Mouse (Mus musculus): ENCODE measurements at regions not wholly inside any gene's neighbourhood (a gene's known extent, or its start where the extent isn't known, plus 50 kb on each side); places are given as distances from the start of the nearest gene placed in this dataset.
A peak's percentile ranks its signal among the peaks of the same experiment; 100 is the strongest.

DNA sequence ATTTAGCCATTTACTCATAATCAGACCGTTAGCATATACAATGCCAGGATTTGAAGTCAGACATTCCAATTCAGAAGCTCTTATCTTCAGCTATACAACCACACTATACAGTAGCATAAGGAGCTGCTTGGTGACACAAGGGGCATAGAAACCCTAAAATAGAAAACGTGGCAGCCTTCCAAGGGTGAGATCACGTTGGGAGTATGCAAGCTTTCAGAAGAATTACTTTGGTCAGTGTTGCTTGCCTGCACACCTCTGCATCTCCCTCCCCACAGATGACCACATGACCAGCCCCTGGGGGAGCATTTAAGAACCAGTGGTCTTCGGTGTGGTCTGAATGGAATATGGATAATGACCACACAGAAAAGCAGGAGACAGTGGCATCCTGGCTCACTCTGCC is 74.9 kb upstream of the Gnao1 start:
- no peak overlapping the region for H3K27ac ChIP-seq
- no peaks in the 10 kb centered on the region for H3K27me3 ChIP-seq (ENCODE audit: insufficient read depth, low read length)
- no peaks in the 10 kb centered on the region for H3K9me3 ChIP-seq (replicated peaks; ENCODE audit: low read length)
- H3K9ac ChIP-seq (ENCODE audit: low read depth, low read length) = no peak overlapping the region
- DNase-seq (ENCODE audit: low spot score) (no peak), ATAC-seq (replicated peaks; ENCODE audit: low FRiP score, low read depth) (no peak)
- no peaks in the 10 kb centered on the region for H3K4me1 ChIP-seq (replicated peaks; ENCODE audit: insufficient read depth, low read length)
- no peak for TF ChIP-seq CTCF (IDR thresholded peaks at IDR 0.05; ENCODE audit: low read depth)
- H3K4me2 ChIP-seq (ENCODE audit: low read length) = no peak overlapping the region
- H3K4me3 ChIP-seq (replicated peaks; ENCODE audit: low read depth, low read length) = no peak overlapping the region
- 60% methylated on average over 4 of the region's 4 CpGs for whole genome bisulfite sequencing
- H3K36me3 ChIP-seq (ENCODE audit: insufficient read depth, low read length) = no peaks in the 10 kb centered on the region

DNA sequence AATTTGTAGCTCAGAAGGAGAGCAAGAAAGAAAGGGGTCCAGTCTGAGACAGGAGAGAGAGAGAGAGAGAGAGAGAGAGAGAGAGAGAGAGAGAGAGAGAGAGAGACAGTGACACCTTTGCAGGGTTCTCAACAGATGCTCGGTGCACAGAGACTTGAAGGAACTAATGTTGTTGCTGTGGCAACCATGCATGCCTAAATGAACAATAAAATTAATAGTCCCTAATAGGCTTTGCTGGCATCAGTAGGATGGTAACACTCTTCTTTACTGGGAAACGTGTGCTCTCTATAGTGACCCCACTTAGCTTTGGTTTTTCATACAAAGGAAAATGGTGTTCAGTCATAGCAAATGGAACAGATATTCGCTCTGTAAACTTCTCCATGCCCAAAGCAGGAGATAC is 69.5 kb upstream of the Gnao1 start:
- Histone ChIP-seq H3K27me3 (ENCODE audit: insufficient read depth, low read length) (no peaks in the 10 kb centered on the region), H3K4me3 (replicated peaks; ENCODE audit: low read depth, low read length) (no peak overlapping the region), H3K27ac (no peak overlapping the region), H3K9ac (ENCODE audit: low read depth, low read length) (no peak overlapping the region), H3K36me3 (ENCODE audit: insufficient read depth, low read length) (no peaks in the 10 kb centered on the region), H3K4me2 (ENCODE audit: low read length) (no peak overlapping the region), H3K4me1 (replicated peaks; ENCODE audit: insufficient read depth, low read length) (no peaks in the 10 kb centered on the region), H3K9me3 (replicated peaks; ENCODE audit: low read length) (no peaks in the 10 kb centered on the region)
- WGBS = 48% methylated on average over 3 of the region's 3 CpGs
- ATAC-seq (replicated peaks; ENCODE audit: low FRiP score, low read depth) (no peak), DNase-seq (ENCODE audit: low spot score) (no peak)
- TF ChIP-seq CTCF (IDR thresholded peaks at IDR 0.05; ENCODE audit: low read depth) = no peak

DNA sequence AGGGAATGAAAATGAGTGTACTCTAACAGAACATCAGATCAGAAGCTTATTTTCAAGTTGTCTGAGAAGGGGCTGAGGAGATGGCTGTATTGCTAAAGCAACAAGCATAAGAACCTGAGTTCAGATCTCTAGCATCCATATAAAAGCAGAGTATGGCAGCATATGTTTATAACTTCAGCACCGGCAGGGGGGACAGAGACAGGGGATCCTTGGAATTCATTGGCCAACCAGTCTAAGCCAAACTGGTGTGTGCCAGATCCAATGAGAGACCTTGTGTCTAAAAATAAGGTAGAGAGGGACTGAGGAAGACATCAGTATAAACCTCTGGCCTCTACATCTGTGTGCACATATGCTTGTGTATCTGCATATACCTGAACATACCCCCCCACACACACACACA is 61.0 kb upstream of the Gnao1 start:
- 63% methylated on average over 1 of the region's 1 CpGs for WGBS
- TF ChIP-seq CTCF (IDR thresholded peaks at IDR 0.05; ENCODE audit: low read depth) = no peak
- Histone ChIP-seq H3K9me3 (replicated peaks; ENCODE audit: low read length) (no peaks in the 10 kb centered on the region), H3K27me3 (ENCODE audit: insufficient read depth, low read length) (no peaks in the 10 kb centered on the region), H3K36me3 (ENCODE audit: insufficient read depth, low read length) (no peaks in the 10 kb centered on the region), H3K27ac (no peak overlapping the region), H3K9ac (ENCODE audit: low read depth, low read length) (no peak overlapping the region), H3K4me3 (replicated peaks; ENCODE audit: low read depth, low read length) (no peak overlapping the region), H3K4me1 (replicated peaks; ENCODE audit: insufficient read depth, low read length) (no peaks in the 10 kb centered on the region), H3K4me2 (ENCODE audit: low read length) (no peak overlapping the region)
- DNase-seq (ENCODE audit: low spot score) (peak; percentile 33), ATAC-seq (replicated peaks; ENCODE audit: low FRiP score, low read depth) (no peak)

DNA sequence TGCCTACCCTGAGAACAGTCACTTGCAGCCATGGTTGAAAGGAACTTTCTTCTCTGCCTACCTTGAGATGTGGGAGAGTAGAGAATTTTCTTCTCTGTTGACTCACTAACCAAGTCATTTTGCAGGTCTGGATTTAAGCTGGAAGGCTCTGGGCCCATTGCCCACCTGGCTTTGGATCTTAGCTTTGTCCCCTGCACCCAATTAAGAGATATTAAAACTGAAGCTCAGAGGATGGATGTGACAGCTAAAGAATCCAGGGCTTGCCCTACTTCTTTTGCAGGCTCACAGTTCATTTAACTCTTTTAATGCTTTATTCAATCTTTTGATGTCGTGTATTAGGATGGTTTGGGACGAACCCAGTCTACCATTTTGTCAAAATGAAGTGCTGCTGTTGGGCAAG is 58.8 kb upstream of the Gnao1 start:
- no peak overlapping the region for H3K9ac ChIP-seq (ENCODE audit: low read depth, low read length)
- H3K4me1 ChIP-seq (replicated peaks; ENCODE audit: insufficient read depth, low read length) = no peaks in the 10 kb centered on the region
- H3K36me3 ChIP-seq (ENCODE audit: insufficient read depth, low read length) = no peaks in the 10 kb centered on the region
- H3K9me3 ChIP-seq (replicated peaks; ENCODE audit: low read length) = no peaks in the 10 kb centered on the region
- TF ChIP-seq CTCF (IDR thresholded peaks at IDR 0.05; ENCODE audit: low read depth) = no peak
- DNase-seq (ENCODE audit: low spot score) = no peak
- no peak overlapping the region for H3K4me2 ChIP-seq (ENCODE audit: low read length)
- ATAC-seq (replicated peaks; ENCODE audit: low FRiP score, low read depth) = no peak
- H3K4me3 ChIP-seq (replicated peaks; ENCODE audit: low read depth, low read length) = no peak overlapping the region
- WGBS = 81% methylated on average over 2 of the region's 2 CpGs
- no peak overlapping the region for H3K27ac ChIP-seq
- no peaks in the 10 kb centered on the region for H3K27me3 ChIP-seq (ENCODE audit: insufficient read depth, low read length)

DNA sequence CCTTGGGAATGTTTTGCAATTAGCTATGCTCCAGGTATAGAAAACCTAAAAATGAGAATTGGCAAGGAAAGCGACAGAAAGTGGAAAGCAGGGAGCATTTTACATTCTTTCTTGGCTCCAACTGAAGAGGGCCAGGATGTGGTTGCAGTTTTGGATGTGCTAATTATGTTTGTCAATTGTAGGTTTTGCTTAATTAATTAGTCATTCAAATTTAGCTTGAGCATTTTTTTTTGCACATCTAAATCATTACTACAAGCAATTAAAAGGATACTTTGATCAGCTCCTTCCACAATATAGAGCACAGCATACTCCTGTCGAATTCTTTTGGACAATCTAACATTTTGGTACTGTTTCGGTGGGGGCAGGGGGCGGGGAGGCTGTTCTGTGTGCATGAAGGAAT is 53.8 kb upstream of the Gnao1 start:
- no peak overlapping the region for H3K4me3 ChIP-seq (replicated peaks; ENCODE audit: low read depth, low read length)
- ATAC-seq (replicated peaks; ENCODE audit: low FRiP score, low read depth) (no peak), DNase-seq (ENCODE audit: low spot score) (no peak)
- H3K9ac ChIP-seq (ENCODE audit: low read depth, low read length) = no peak overlapping the region
- no peak for TF ChIP-seq CTCF (IDR thresholded peaks at IDR 0.05; ENCODE audit: low read depth)
- no peaks in the 10 kb centered on the region for H3K27me3 ChIP-seq (ENCODE audit: insufficient read depth, low read length)
- no peaks in the 10 kb centered on the region for H3K36me3 ChIP-seq (ENCODE audit: insufficient read depth, low read length)
- no peak overlapping the region for H3K27ac ChIP-seq
- WGBS = 89% methylated on average over 4 of the region's 4 CpGs
- no peak overlapping the region for H3K4me2 ChIP-seq (ENCODE audit: low read length)
- no peaks in the 10 kb centered on the region for H3K4me1 ChIP-seq (replicated peaks; ENCODE audit: insufficient read depth, low read length)
- no peaks in the 10 kb centered on the region for H3K9me3 ChIP-seq (replicated peaks; ENCODE audit: low read length)
